Mouse (Mus musculus): ENCODE data around the gene Bcdin3d.

- TF ChIP-seq CTCF (IDR thresholded peaks at IDR 0.05; ENCODE audit: low read depth, low read length), result no peak
- no peak for TF ChIP-seq POLR2A (IDR thresholded peaks at IDR 0.05; ENCODE audit: borderline replicate concordance, low read depth, low read length)
Measured at GRCm38 (mm10) chr15:99420521-99421014, 54.0 kb downstream of the Bcdin3d start.
